Mouse (Mus musculus): ENCODE data around the gene Hnrnpl. TPM values are rescaled to one million over a fixed set of nuclear protein-coding genes. Genes with fewer than 3 reads are reported as not detected.

Hnrnpl gene
- polyA plus RNA-seq, 1 experiment from 2014 or later = 185 TPM

- H3K4me2 ChIP-seq (ENCODE audit: low read length) = no peak overlapping the region
- H3K9me3 ChIP-seq (ENCODE audit: control insufficient read depth, low read length) = no peaks in the 10 kb centered on the region
- no peak overlapping the region for H3K4me3 ChIP-seq (replicated peaks; ENCODE audit: low read length)
- no peak overlapping the region for H3K9ac ChIP-seq (replicated peaks; ENCODE audit: low read depth, low read length)
- H3K27ac ChIP-seq (ENCODE audit: low read length) = no peak overlapping the region
- peaks cover 9% of the 10 kb centered on the region for H3K4me1 ChIP-seq (replicated peaks; ENCODE audit: control insufficient read depth, insufficient read depth, low read length)
- no peak for ATAC-seq
- no peaks in the 10 kb centered on the region for H3K27me3 ChIP-seq (replicated peaks; ENCODE audit: control insufficient read depth, insufficient read depth, low read length)
- WGBS = 83% methylated on average over 11 of the region's 11 CpGs
- H3K36me3 ChIP-seq (ENCODE audit: control insufficient read depth, insufficient read depth) = 0 out of 2 replicates have a peak, but pooled peaks cover under 1% of the 10 kb centered on the region
Observed at GRCm38 (mm10) chr7:28771867-28772266, 36.5 kb upstream of the Hnrnpl start.

- no peaks in the 10 kb centered on the region for H3K9me3 ChIP-seq (ENCODE audit: control insufficient read depth, low read length)
- H3K4me3 ChIP-seq (replicated peaks; ENCODE audit: low read length) = no peak overlapping the region
- H3K27ac ChIP-seq (ENCODE audit: low read length) = no peak overlapping the region
- no peaks in the 10 kb centered on the region for H3K4me1 ChIP-seq (replicated peaks; ENCODE audit: control insufficient read depth, insufficient read depth, low read length)
- ATAC-seq = no peak
- H3K27me3 ChIP-seq (replicated peaks; ENCODE audit: control insufficient read depth, insufficient read depth, low read length) = no peaks in the 10 kb centered on the region
- no peak overlapping the region for H3K9ac ChIP-seq (replicated peaks; ENCODE audit: low read depth, low read length)
- H3K4me2 ChIP-seq (ENCODE audit: low read length) = no peak overlapping the region
- 87% methylated on average over 3 of the region's 3 CpGs for WGBS
- H3K36me3 ChIP-seq (ENCODE audit: control insufficient read depth, insufficient read depth) = peaks cover 7% of the 10 kb centered on the region; the same call in 1 of the 2 replicates
Observed at GRCm38 (mm10) chr7:28773163-28773562, 35.2 kb upstream of the Hnrnpl start.

GRCm38 (mm10) chr7:28774164-28774563, 34.2 kb upstream of the Hnrnpl start:
- Histone ChIP-seq H3K27me3 (replicated peaks; ENCODE audit: control insufficient read depth, insufficient read depth, low read length) (no peaks in the 10 kb centered on the region), H3K36me3 (ENCODE audit: control insufficient read depth, insufficient read depth) (peaks cover 7% of the 10 kb centered on the region; the same call in 1 of the 2 replicates), H3K4me2 (ENCODE audit: low read length) (no peak overlapping the region), H3K9ac (replicated peaks; ENCODE audit: low read depth, low read length) (no peak overlapping the region), H3K4me1 (replicated peaks; ENCODE audit: control insufficient read depth, insufficient read depth, low read length) (no peaks in the 10 kb centered on the region), H3K27ac (ENCODE audit: low read length) (no peak overlapping the region), H3K9me3 (ENCODE audit: control insufficient read depth, low read length) (no peaks in the 10 kb centered on the region), H3K4me3 (replicated peaks; ENCODE audit: low read length) (no peak overlapping the region)
- no peak for ATAC-seq
- 69% methylated on average over 12 of the region's 12 CpGs for WGBS

- H3K4me2 ChIP-seq (ENCODE audit: low read length) = no peak overlapping the region
- no peak overlapping the region for H3K4me3 ChIP-seq (replicated peaks; ENCODE audit: low read length)
- no peaks in the 10 kb centered on the region for H3K27me3 ChIP-seq (replicated peaks; ENCODE audit: control insufficient read depth, insufficient read depth, low read length)
- no peaks in the 10 kb centered on the region for H3K9me3 ChIP-seq (ENCODE audit: control insufficient read depth, low read length)
- H3K36me3 ChIP-seq (ENCODE audit: control insufficient read depth, insufficient read depth) = peaks cover 7% of the 10 kb centered on the region; the same call in 1 of the 2 replicates
- no peak overlapping the region for H3K27ac ChIP-seq (ENCODE audit: low read length)
- H3K4me1 ChIP-seq (replicated peaks; ENCODE audit: control insufficient read depth, insufficient read depth, low read length) = peaks cover under 1% of the 10 kb centered on the region
- 79% methylated on average over 7 of the region's 7 CpGs for WGBS
- no peak overlapping the region for H3K9ac ChIP-seq (replicated peaks; ENCODE audit: low read depth, low read length)
- no peak for ATAC-seq
Observed at GRCm38 (mm10) chr7:28775129-28775528, 33.2 kb upstream of the Hnrnpl start.

- no peak overlapping the region for H3K27ac ChIP-seq (ENCODE audit: low read length)
- H3K4me1 ChIP-seq (replicated peaks; ENCODE audit: control insufficient read depth, insufficient read depth, low read length) = peaks cover 5% of the 10 kb centered on the region
- ATAC-seq = no peak
- no peak overlapping the region for H3K4me2 ChIP-seq (ENCODE audit: low read length)
- no peaks in the 10 kb centered on the region for H3K9me3 ChIP-seq (ENCODE audit: control insufficient read depth, low read length)
- H3K9ac ChIP-seq (replicated peaks; ENCODE audit: low read depth, low read length) = no peak overlapping the region
- no peaks in the 10 kb centered on the region for H3K27me3 ChIP-seq (replicated peaks; ENCODE audit: control insufficient read depth, insufficient read depth, low read length)
- H3K36me3 ChIP-seq (ENCODE audit: control insufficient read depth, insufficient read depth) = peaks cover 7% of the 10 kb centered on the region; the same call in 1 of the 2 replicates
- H3K4me3 ChIP-seq (replicated peaks; ENCODE audit: low read length) = no peak overlapping the region
- 90% methylated on average over 9 of the region's 9 CpGs for WGBS
Observed at GRCm38 (mm10) chr7:28778825-28779224, 29.5 kb upstream of the Hnrnpl start.

GRCm38 (mm10) chr7:28780067-28780658, 28.2 kb upstream of the Hnrnpl start:
- H3K9ac ChIP-seq (replicated peaks; ENCODE audit: low read depth, low read length) = no peak overlapping the region
- ATAC-seq = peak; percentile 71
- H3K27ac ChIP-seq (ENCODE audit: low read length) = peak overlapping the region; percentile 32; the same call in 1 of the 2 replicates
- H3K27me3 ChIP-seq (replicated peaks; ENCODE audit: control insufficient read depth, insufficient read depth, low read length) = no peaks in the 10 kb centered on the region
- H3K4me3 ChIP-seq (replicated peaks; ENCODE audit: low read length) = no peak overlapping the region
- WGBS = 46% methylated on average over 6 of the region's 6 CpGs
- H3K4me2 ChIP-seq (ENCODE audit: low read length) = no peak overlapping the region
- H3K36me3 ChIP-seq (ENCODE audit: control insufficient read depth, insufficient read depth) = peaks cover 7% of the 10 kb centered on the region; the same call in 1 of the 2 replicates
- H3K4me1 ChIP-seq (replicated peaks; ENCODE audit: control insufficient read depth, insufficient read depth, low read length) = peaks cover 5% of the 10 kb centered on the region
- no peaks in the 10 kb centered on the region for H3K9me3 ChIP-seq (ENCODE audit: control insufficient read depth, low read length)

GRCm38 (mm10) chr7:28780857-28781256, 27.5 kb upstream of the Hnrnpl start:
- no peak for ATAC-seq
- no peaks in the 10 kb centered on the region for H3K27me3 ChIP-seq (replicated peaks; ENCODE audit: control insufficient read depth, insufficient read depth, low read length)
- H3K4me2 ChIP-seq (ENCODE audit: low read length) = no peak overlapping the region
- H3K9me3 ChIP-seq (ENCODE audit: control insufficient read depth, low read length) = no peaks in the 10 kb centered on the region
- WGBS = 75% methylated on average over 7 of the region's 7 CpGs
- H3K4me1 ChIP-seq (replicated peaks; ENCODE audit: control insufficient read depth, insufficient read depth, low read length) = peaks cover 5% of the 10 kb centered on the region
- H3K36me3 ChIP-seq (ENCODE audit: control insufficient read depth, insufficient read depth) = peaks cover 7% of the 10 kb centered on the region; the same call in 1 of the 2 replicates
- no peak overlapping the region for H3K9ac ChIP-seq (replicated peaks; ENCODE audit: low read depth, low read length)
- H3K27ac ChIP-seq (ENCODE audit: low read length) = no peak overlapping the region
- no peak overlapping the region for H3K4me3 ChIP-seq (replicated peaks; ENCODE audit: low read length)

GRCm38 (mm10) chr7:28781261-28781663, 27.1 kb upstream of the Hnrnpl start:
- H3K9ac ChIP-seq (replicated peaks; ENCODE audit: low read depth, low read length) = no peak overlapping the region
- no peak overlapping the region for H3K4me2 ChIP-seq (ENCODE audit: low read length)
- 88% methylated on average over 8 of the region's 8 CpGs for WGBS
- no peak overlapping the region for H3K4me3 ChIP-seq (replicated peaks; ENCODE audit: low read length)
- no peaks in the 10 kb centered on the region for H3K9me3 ChIP-seq (ENCODE audit: control insufficient read depth, low read length)
- no peaks in the 10 kb centered on the region for H3K27me3 ChIP-seq (replicated peaks; ENCODE audit: control insufficient read depth, insufficient read depth, low read length)
- no peak overlapping the region for H3K27ac ChIP-seq (ENCODE audit: low read length)
- peaks cover 5% of the 10 kb centered on the region for H3K4me1 ChIP-seq (replicated peaks; ENCODE audit: control insufficient read depth, insufficient read depth, low read length)
- no peak for ATAC-seq
- H3K36me3 ChIP-seq (ENCODE audit: control insufficient read depth, insufficient read depth) = peaks cover 7% of the 10 kb centered on the region; the same call in 1 of the 2 replicates

- 81% methylated on average over 5 of the region's 5 CpGs for WGBS
- Histone ChIP-seq H3K9me3 (ENCODE audit: control insufficient read depth, low read length) (no peaks in the 10 kb centered on the region), H3K9ac (replicated peaks; ENCODE audit: low read depth, low read length) (no peak overlapping the region), H3K27me3 (replicated peaks; ENCODE audit: control insufficient read depth, insufficient read depth, low read length) (no peaks in the 10 kb centered on the region), H3K4me2 (ENCODE audit: low read length) (no peak overlapping the region), H3K4me3 (replicated peaks; ENCODE audit: low read length) (no peak overlapping the region), H3K4me1 (replicated peaks; ENCODE audit: control insufficient read depth, insufficient read depth, low read length) (peaks cover 4% of the 10 kb centered on the region), H3K36me3 (ENCODE audit: control insufficient read depth, insufficient read depth) (peaks cover 2% of the 10 kb centered on the region; the same call in 1 of the 2 replicates), H3K27ac (ENCODE audit: low read length) (no peak overlapping the region)
- no peak for ATAC-seq
Observed at GRCm38 (mm10) chr7:28785161-28785560, 23.2 kb upstream of the Hnrnpl start.

All from forebrain, embryonic 16.5 days (tissue).